Mouse (Mus musculus) heart, embryonic 11.5 days (tissue): Measurements from ENCODE around the gene Enox1. TPM values are rescaled to one million over a fixed set of nuclear protein-coding genes. Genes with fewer than 3 reads are reported as not detected.

Experiments used
- ATAC-seq: fragments of 200-750 bp; cut with Nextera tagmentation; replicated peaks from 2 replicates; pipeline ENCODE4 v1.8.0; 2017; ENCODE audit warnings: moderate library complexity; ENCODE audit not compliant: insufficient number of reproducible peaks, low FRiP score, low TSS enrichment
- H3K27ac ChIP-seq: fragments of 300-500 bp; sonication (generic); 2 replicates; pipeline ENCODE4 v1.5.1; 2014; ENCODE audit warnings: mild to moderate bottlenecking, low read depth, low read length
- H3K27me3 ChIP-seq: fragments of 300-500 bp; sonication (generic); 2 replicates; pipeline ENCODE4 v1.6.1; 2014; ENCODE audit warnings: mild to moderate bottlenecking, low read length, mixed read lengths; ENCODE audit not compliant: control insufficient read depth, insufficient read depth
- H3K36me3 ChIP-seq: fragments of 300-500 bp; sonication (generic); 2 replicates; pipeline ENCODE4 v1.6.1; 2014; ENCODE audit warnings: mild to moderate bottlenecking, low read length, moderate library complexity, mixed read lengths; ENCODE audit not compliant: control insufficient read depth, insufficient read depth
- H3K4me1 ChIP-seq: fragments of 300-500 bp; sonication (generic); 2 replicates; pipeline ENCODE4 v1.6.1; 2014; ENCODE audit warnings: low read length; ENCODE audit not compliant: control insufficient read depth, insufficient read depth
- H3K4me2 ChIP-seq: fragments of 300-500 bp; sonication (generic); 2 replicates; pipeline ENCODE4 v1.6.1; 2014; ENCODE audit warnings: mild to moderate bottlenecking, moderate library complexity
- H3K4me3 ChIP-seq: fragments of 300-500 bp; sonication (generic); 2 replicates; pipeline ENCODE4 v1.5.1; 2014; ENCODE audit warnings: low read depth, low read length
- H3K9ac ChIP-seq: fragments of 300-500 bp; sonication (generic); 2 replicates; pipeline ENCODE4 v1.6.1; 2014; ENCODE audit warnings: mild to moderate bottlenecking, low read depth, low read length, moderate library complexity
- H3K9me3 ChIP-seq: fragments of 300-500 bp; sonication (generic); replicated peaks from 2 replicates; pipeline ENCODE4 v1.6.1; 2016; ENCODE audit warnings: low read length; ENCODE audit not compliant: control insufficient read depth
- WGBS: fragments of 180-500 bp; shearing (Covaris S2); extraction: QIAGEN DNeasy Blood & Tissue Kit; methylation state at CpG from one replicate; pipeline ENCODE4 v1.1.7; 2014; ENCODE audit not compliant: insufficient replicate concordance; 5-methylcytosine and 5-hydroxymethylcytosine counted together
- polyA plus RNA-seq: library from polyadenylated mRNA; unstranded; fragments of >200 nt; fragmentation: Nextera tagmentation; extraction: Ambion mirVana; gene quantifications from 2 replicates; pipeline ENCODE4 v1.2.1, GENCODE M21; 2014

Enox1 gene
- polyA plus RNA-seq, 1 experiment from 2014 or later = 2.3 TPM

DNA sequence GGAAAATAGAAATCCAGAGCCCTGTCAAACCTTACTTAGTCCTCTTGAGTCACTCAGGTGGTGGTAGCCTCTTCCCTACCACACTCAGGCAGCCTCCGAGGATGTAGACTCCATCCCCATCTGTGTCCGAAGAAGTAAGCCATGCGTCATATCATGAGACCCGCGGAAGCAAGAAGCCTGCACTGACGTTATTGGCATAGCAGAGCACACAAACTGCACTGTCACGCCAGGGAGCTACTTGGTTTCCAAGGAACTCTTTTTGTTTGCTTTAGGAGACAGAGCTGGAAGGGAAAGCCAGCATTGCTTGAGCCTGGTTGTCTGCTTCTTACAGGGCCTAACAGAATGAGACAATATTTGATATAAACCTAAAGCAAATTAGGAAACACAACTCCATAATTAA, 284.2 kb downstream of the Enox1 start:
- Histone ChIP-seq H3K36me3 (no peaks in the 10 kb centered on the region), H3K9me3 (no peaks in the 10 kb centered on the region), H3K27me3 (no peaks in the 10 kb centered on the region), H3K4me1 (no peaks in the 10 kb centered on the region), H3K4me2 (no peak overlapping the region), H3K27ac (no peak overlapping the region), H3K4me3 (no peak overlapping the region), H3K9ac (no peak overlapping the region)
- ATAC-seq = no peak
- WGBS = 83% methylated on average over 7 of the region's 7 CpGs

- Histone ChIP-seq H3K4me3 (no peak overlapping the region), H3K4me2 (no peak overlapping the region), H3K9ac (no peak overlapping the region), H3K9me3 (no peaks in the 10 kb centered on the region), H3K4me1 (no peaks in the 10 kb centered on the region), H3K27ac (no peak overlapping the region), H3K36me3 (no peaks in the 10 kb centered on the region), H3K27me3 (no peaks in the 10 kb centered on the region)
- ATAC-seq = no peak
- 89% methylated on average over 6 of the region's 6 CpGs for WGBS
These were observed 285.0 kb downstream of the Enox1 start for GRCm38 (mm10) chr14:77441541-77441940.

- WGBS = 72% methylated on average over 4 of the region's 4 CpGs
- no peak overlapping the region for H3K4me2 ChIP-seq
- H3K9me3 ChIP-seq = no peaks in the 10 kb centered on the region
- no peak overlapping the region for H3K4me3 ChIP-seq
- no peak for ATAC-seq
- H3K27ac ChIP-seq = no peak overlapping the region
- H3K9ac ChIP-seq = no peak overlapping the region
- no peaks in the 10 kb centered on the region for H3K36me3 ChIP-seq
- no peaks in the 10 kb centered on the region for H3K4me1 ChIP-seq
- no peaks in the 10 kb centered on the region for H3K27me3 ChIP-seq
These were observed 291.4 kb downstream of the Enox1 start for GRCm38 (mm10) chr14:77448001-77448400.

DNA sequence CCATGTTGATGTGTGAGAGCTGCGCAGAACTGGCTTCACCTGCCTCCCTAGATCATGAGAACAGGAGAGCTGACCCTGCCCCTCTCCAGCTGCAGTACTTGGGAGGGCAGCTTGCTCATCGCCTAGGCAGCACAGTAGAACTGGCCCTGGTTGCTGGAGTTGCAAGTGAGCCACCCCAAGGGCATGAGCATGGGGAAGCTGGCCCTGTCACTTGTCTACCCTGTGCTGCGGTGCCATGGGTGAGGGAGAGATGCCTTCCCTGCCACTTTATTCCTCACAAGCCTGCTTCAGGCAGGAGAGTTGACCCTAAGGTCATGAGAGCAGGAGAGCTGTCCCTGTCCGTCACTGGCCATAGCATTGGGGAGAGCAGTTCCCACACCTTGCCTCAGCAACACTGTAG, 295.4 kb downstream of the Enox1 start:
- no peak overlapping the region for H3K4me2 ChIP-seq
- no peaks in the 10 kb centered on the region for H3K9me3 ChIP-seq
- H3K36me3 ChIP-seq = no peaks in the 10 kb centered on the region
- H3K4me3 ChIP-seq = no peak overlapping the region
- H3K27me3 ChIP-seq = no peaks in the 10 kb centered on the region
- no peak for ATAC-seq
- H3K27ac ChIP-seq = no peak overlapping the region
- H3K9ac ChIP-seq = no peak overlapping the region
- WGBS = 78% methylated on average over 4 of the region's 4 CpGs
- H3K4me1 ChIP-seq = peaks cover 9% of the 10 kb centered on the region

DNA sequence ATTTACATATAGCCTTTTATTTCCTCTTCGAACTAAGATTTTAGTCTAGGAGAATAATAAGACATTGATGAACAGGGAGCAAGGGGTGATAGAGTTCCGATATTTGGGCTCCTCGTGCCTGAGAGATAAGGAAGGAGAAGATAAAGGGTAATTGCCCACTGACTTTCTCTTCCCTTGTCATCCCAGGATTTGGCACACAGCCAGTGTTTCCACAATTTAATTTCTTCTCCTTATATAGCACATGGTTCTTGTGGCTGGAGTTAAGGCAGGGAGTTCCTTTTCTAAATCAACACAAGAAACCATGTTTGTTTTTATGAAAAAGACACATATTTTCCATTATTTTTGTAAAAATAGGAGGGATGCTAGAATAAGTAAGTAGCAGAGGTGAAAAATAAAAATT, 299.5 kb downstream of the Enox1 start:
- no peak for ATAC-seq
- Histone ChIP-seq H3K4me2 (no peak overlapping the region), H3K9ac (no peak overlapping the region), H3K27ac (no peak overlapping the region), H3K4me3 (no peak overlapping the region), H3K36me3 (no peaks in the 10 kb centered on the region), H3K27me3 (no peaks in the 10 kb centered on the region), H3K9me3 (no peaks in the 10 kb centered on the region), H3K4me1 (peaks cover 12% of the 10 kb centered on the region)
- 23% methylated on average over 3 of the region's 3 CpGs for WGBS

DNA sequence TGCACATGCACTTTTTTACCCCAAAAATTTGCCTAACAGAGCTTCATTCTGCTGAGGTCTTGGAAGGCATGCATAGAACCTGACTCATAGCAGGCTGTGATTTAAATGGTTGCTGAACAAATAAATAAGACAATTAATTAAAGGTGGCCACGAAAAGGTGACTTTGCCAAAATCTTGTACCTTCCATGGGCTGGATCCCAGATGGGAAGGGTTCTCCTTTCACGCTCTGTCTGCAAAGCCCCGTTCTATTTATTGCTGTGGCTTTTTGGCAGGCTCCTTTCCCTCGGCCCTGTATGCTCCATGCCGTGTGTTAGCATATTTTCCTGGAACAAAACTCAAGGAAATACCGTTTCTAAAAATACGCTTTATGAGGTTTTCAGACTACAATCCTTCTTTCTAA, 300.3 kb downstream of the Enox1 start:
- WGBS = 69% methylated on average over 7 of the region's 7 CpGs
- Histone ChIP-seq H3K9ac (no peak overlapping the region), H3K27me3 (no peaks in the 10 kb centered on the region), H3K4me3 (no peak overlapping the region), H3K36me3 (no peaks in the 10 kb centered on the region), H3K4me1 (peaks cover 12% of the 10 kb centered on the region), H3K27ac (no peak overlapping the region), H3K4me2 (no peak overlapping the region), H3K9me3 (no peaks in the 10 kb centered on the region)
- no peak for ATAC-seq

DNA sequence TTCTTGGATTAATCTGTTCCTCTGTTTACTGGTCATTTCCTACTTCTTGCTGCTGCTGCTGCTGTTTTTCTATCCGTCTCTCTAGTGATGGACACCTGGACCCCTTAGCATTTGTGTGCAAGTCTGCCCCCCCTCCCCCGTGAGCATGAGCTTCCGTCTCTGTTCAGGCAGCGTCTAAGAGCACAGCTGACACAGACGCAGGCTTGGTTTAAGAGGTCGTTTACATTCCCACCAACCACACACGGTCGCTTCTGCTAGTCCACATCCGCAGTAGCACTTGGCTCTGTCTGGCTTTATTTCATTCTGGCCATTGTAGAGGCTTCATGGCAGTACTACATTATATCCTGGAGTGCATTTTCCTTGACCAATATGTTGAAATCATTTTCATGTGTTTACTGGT, 301.7 kb downstream of the Enox1 start:
- peaks cover 12% of the 10 kb centered on the region for H3K4me1 ChIP-seq
- no peak overlapping the region for H3K9ac ChIP-seq
- H3K4me3 ChIP-seq = no peak overlapping the region
- ATAC-seq = no peak
- H3K27ac ChIP-seq = no peak overlapping the region
- no peaks in the 10 kb centered on the region for H3K36me3 ChIP-seq
- H3K27me3 ChIP-seq = no peaks in the 10 kb centered on the region
- H3K9me3 ChIP-seq = no peaks in the 10 kb centered on the region
- no peak overlapping the region for H3K4me2 ChIP-seq
- WGBS = 24% methylated on average over 9 of the region's 9 CpGs

GRCm38 (mm10) chr14:77463919-77464318, 307.4 kb downstream of the Enox1 start:
- no peaks in the 10 kb centered on the region for H3K9me3 ChIP-seq
- no peaks in the 10 kb centered on the region for H3K36me3 ChIP-seq
- no peak overlapping the region for H3K27ac ChIP-seq
- no peaks in the 10 kb centered on the region for H3K27me3 ChIP-seq
- H3K9ac ChIP-seq = no peak overlapping the region
- WGBS = 76% methylated on average over 4 of the region's 4 CpGs
- H3K4me3 ChIP-seq = no peak overlapping the region
- no peak overlapping the region for H3K4me2 ChIP-seq
- peaks cover 14% of the 10 kb centered on the region for H3K4me1 ChIP-seq
- no peak for ATAC-seq

GRCm38 (mm10) chr14:77464782-77465181, 308.2 kb downstream of the Enox1 start:
- no peak overlapping the region for H3K9ac ChIP-seq
- no peaks in the 10 kb centered on the region for H3K36me3 ChIP-seq
- H3K27me3 ChIP-seq = no peaks in the 10 kb centered on the region
- H3K27ac ChIP-seq = peak overlapping the region; percentile 59; the same call in 1 of the 2 replicates
- no peaks in the 10 kb centered on the region for H3K9me3 ChIP-seq
- H3K4me2 ChIP-seq = no peak overlapping the region
- H3K4me3 ChIP-seq = no peak overlapping the region
- WGBS = 38% methylated on average over 4 of the region's 4 CpGs
- H3K4me1 ChIP-seq = peaks cover 14% of the 10 kb centered on the region
- no peak for ATAC-seq
